7 mouse cellular contexts compared by ENCODE assay signal in genomic region chr13:80883190-80883589, GRCm38 (mm10). TPM values are rescaled to one million over a fixed set of nuclear protein-coding genes. Genes with fewer than 3 reads are reported as not detected.
DNase-seq lines count a peak whose midpoint lies in the region; ATAC-seq lines count a peak whose summit lies in the region.

Arrdc3 (plus strand) TSS chr13:80883384.

- peak; percentile 98 for DNase-seq in adrenal gland, postnatal 10 days
- DNase-seq in embryonic facial prominence, embryonic 10.5 days (ENCODE audit: low spot score): peak; percentile 96
- DNase-seq in kidney, adult 11 months: peak; percentile 97
- peak; percentile 97 for DNase-seq in limb, embryonic 10.5 days (ENCODE audit: low spot score)
- DNase-seq in spleen, adult 12 weeks (ENCODE audit: low spot score): peak; percentile 95

- H3K9me3 ChIP-seq in embryonic facial prominence, embryonic 10.5 days: no peaks in the 10 kb centered on the region
- H3K9me3 ChIP-seq in limb, embryonic 10.5 days (replicated peaks): no peaks in the 10 kb centered on the region
- H3K9me3 ChIP-seq in midbrain, embryonic 13.5 days: no peaks in the 10 kb centered on the region

- peaks cover 9% of the 10 kb centered on the region for H3K36me3 ChIP-seq in embryonic facial prominence, embryonic 10.5 days (replicated peaks)
- peaks cover 8% of the 10 kb centered on the region for H3K36me3 ChIP-seq in limb, embryonic 10.5 days
- peaks cover 6% of the 10 kb centered on the region for H3K36me3 ChIP-seq in midbrain, embryonic 13.5 days

- H3K4me1 ChIP-seq in embryonic facial prominence, embryonic 10.5 days: 0 out of 2 replicates have a peak, but pooled peaks cover 3% of the 10 kb centered on the region
- peaks cover 4% of the 10 kb centered on the region; the same call in 1 of the 2 replicates for H3K4me1 ChIP-seq in limb, embryonic 10.5 days
- H3K4me1 ChIP-seq in midbrain, embryonic 13.5 days (replicated peaks): peaks cover 17% of the 10 kb centered on the region

- H3K4me2 ChIP-seq in midbrain, embryonic 13.5 days (replicated peaks): peak within 1 kb of the TSS; percentile 57

- no peaks in the 10 kb centered on the region for H3K27me3 ChIP-seq in embryonic facial prominence, embryonic 10.5 days (replicated peaks; ENCODE audit: low read depth, poor library complexity, severe bottlenecking)
- H3K27me3 ChIP-seq in limb, embryonic 10.5 days (ENCODE audit: low read depth, poor library complexity, severe bottlenecking): no peaks in the 10 kb centered on the region
- H3K27me3 ChIP-seq in midbrain, embryonic 13.5 days: no peaks in the 10 kb centered on the region

- under 1% methylated on average over 31 of the region's 31 CpGs for WGBS in embryonic facial prominence, embryonic 10.5 days
- WGBS in limb, embryonic 10.5 days: under 1% methylated on average over 31 of the region's 31 CpGs
- 2% methylated on average over 10 of the region's 31 CpGs for WGBS in midbrain, embryonic 13.5 days

- H3K9ac ChIP-seq in midbrain, embryonic 13.5 days (replicated peaks): peak within 1 kb of the TSS; percentile 100

- H3K4me3 ChIP-seq in embryonic facial prominence, embryonic 10.5 days: peak within 1 kb of the TSS; percentile 90
- peak within 1 kb of the TSS; percentile 82 for H3K4me3 ChIP-seq in limb, embryonic 10.5 days
- peak within 1 kb of the TSS; percentile 87 for H3K4me3 ChIP-seq in midbrain, embryonic 13.5 days (replicated peaks)

- peak; percentile 32 for ATAC-seq in granulocyte monocyte progenitor cell, adult 5-6 weeks (replicated peaks; ENCODE audit: poor library complexity, severe bottlenecking)
- ATAC-seq in midbrain, embryonic 13.5 days: peak; percentile 55

- peak within 1 kb of the TSS; percentile 100 for H3K27ac ChIP-seq in embryonic facial prominence, embryonic 10.5 days (replicated peaks)
- peak within 1 kb of the TSS; percentile 100 for H3K27ac ChIP-seq in limb, embryonic 10.5 days
- H3K27ac ChIP-seq in midbrain, embryonic 13.5 days: peak within 1 kb of the TSS; percentile 100

RNA-seq across cellular contexts. Expression of gene Arrdc3, which starts in this region (rescaled TPM):
- 100 to 1,000 TPM in 1 of 2 experiments, 10 to 100 TPM in 1; 96.7 to 109 TPM for total RNA-seq in adrenal gland, postnatal 10 days (2021)
- polyA plus RNA-seq in embryonic facial prominence, embryonic 10.5 days (2016; fragmentation: Nextera tagmentation; extraction: Ambion mirVana): 52.2 and 56.2 TPM in 2 replicates
- 11.3 and 32.6 TPM in 2 replicates for total RNA-seq in granulocyte monocyte progenitor cell, adult 5-6 weeks (2014; fragmentation: Nextera tagmentation)
- total RNA-seq in granulocyte monocyte progenitor cell, adult 5-6 weeks (2017): 31.1 and 34.1 TPM in 2 replicates
- 48.6 and 72.1 TPM in 2 replicates for polyA plus RNA-seq in limb, embryonic 10.5 days (2016; fragmentation: Nextera tagmentation; extraction: Ambion mirVana)
- 54.0 and 57.1 TPM in 2 replicates for polyA plus RNA-seq in midbrain, embryonic 13.5 days (2015; fragmentation: Nextera tagmentation; extraction: Ambion mirVana)

Comparison
In these comparisons a context has a peak if more than half of its experiments do, and no peak if none do; other contexts are left out.
1. Peak in every context shown above with its lines: DNase-seq, ATAC-seq, H3K4me3 ChIP-seq and H3K27ac ChIP-seq.